Mouse (Mus musculus): ENCODE data around the gene Fermt2. TPM values are rescaled to one million over a fixed set of nuclear protein-coding genes. Genes with fewer than 3 reads are reported as not detected.

Gene Fermt2
- 110 TPM for polyA plus RNA-seq (2014; fragmentation: Illumina TruSeq; extraction: RNeasy Lipid Tissue Mini Kit (QIAGEN cat#74804); ENCODE audit: low read depth, low replicate concordance)

GRCm38 (mm10) chr14:45529411-45530363 lies at the start of gene Fermt2:
Fermt2 (minus strand) TSS chr14:45530118.

Other genes with a start within 250 kb of the Fermt2 start
- gene Ero1l, start 211.3 kb downstream of the Fermt2 start, polyA plus RNA-seq (2014; fragmentation: Illumina TruSeq; extraction: RNeasy Lipid Tissue Mini Kit (QIAGEN cat#74804); ENCODE audit: low read depth, low replicate concordance): 126 TPM
- 574 TPM for gene Psmc6, start 200.3 kb downstream of the Fermt2 start, polyA plus RNA-seq (2014; fragmentation: Illumina TruSeq; extraction: RNeasy Lipid Tissue Mini Kit (QIAGEN cat#74804); ENCODE audit: low read depth, low replicate concordance)
- gene Styx, start 179.0 kb downstream of the Fermt2 start, polyA plus RNA-seq (2014; fragmentation: Illumina TruSeq; extraction: RNeasy Lipid Tissue Mini Kit (QIAGEN cat#74804); ENCODE audit: low read depth, low replicate concordance): 105 TPM
- gene Gnpnat1, start 125.2 kb downstream of the Fermt2 start, polyA plus RNA-seq (2014; fragmentation: Illumina TruSeq; extraction: RNeasy Lipid Tissue Mini Kit (QIAGEN cat#74804); ENCODE audit: low read depth, low replicate concordance): 547 TPM
- gene Ddhd1, start 128.0 kb upstream of the Fermt2 start, polyA plus RNA-seq (2014; fragmentation: Illumina TruSeq; extraction: RNeasy Lipid Tissue Mini Kit (QIAGEN cat#74804); ENCODE audit: low read depth, low replicate concordance): 30.4 TPM

Data from sigmoid colon, adult 10 weeks (tissue).